Comparison of ENCODE assay signal across 16 mouse cellular contexts in genomic region chr13:42328576-42328975, GRCm38 (mm10). TPM values are rescaled to one million over a fixed set of nuclear protein-coding genes. Genes with fewer than 3 reads are reported as not detected.
A peak's percentile ranks its signal among the peaks of the same experiment; 100 is the strongest.
DNase-seq lines count a peak whose midpoint lies in the region; ATAC-seq and TF ChIP-seq lines count a peak whose summit lies in the region.
"Had no signal": no experiment of that assay in that cellular context is flagged by ENCODE, and none has a peak within 500 bp of the region (broad histone marks: within the 10 kb centered on the region; RNA-seq: fewer than 3 reads in every experiment).

No protein-coding gene starts in this region.

- no peaks in the 10 kb centered on the region for H3K36me3 ChIP-seq in stomach, postnatal 0 days (ENCODE audit: control insufficient read depth, insufficient read depth, low read length)
- no peaks in the 10 kb centered on the region for H3K36me3 ChIP-seq in forebrain, embryonic 10.5 days (replicated peaks)
- H3K36me3 ChIP-seq: embryonic facial prominence, embryonic 13.5 days; limb, embryonic 13.5 days; midbrain, embryonic 12.5 days; neural tube, embryonic 13.5 days had no signal

- TF ChIP-seq CTCF in stomach, postnatal 0 days (IDR thresholded peaks at IDR 0.05; ENCODE audit: low read depth): no peak

- 50% methylated on average over 2 of the region's 2 CpGs for WGBS in stomach, postnatal 0 days
- WGBS in forebrain, embryonic 10.5 days: 82% methylated on average over 2 of the region's 2 CpGs

- no peak for TF ChIP-seq EP300 in stomach, postnatal 0 days (optimal IDR thresholded peaks at IDR 0.05)

- no peaks in the 10 kb centered on the region for H3K27me3 ChIP-seq in stomach, postnatal 0 days (ENCODE audit: control insufficient read depth, insufficient read depth, low read length)
- H3K27me3 ChIP-seq in forebrain, embryonic 10.5 days (ENCODE audit: poor library complexity, severe bottlenecking): no peaks in the 10 kb centered on the region
- H3K27me3 ChIP-seq: embryonic facial prominence, embryonic 13.5 days; limb, embryonic 13.5 days; midbrain, embryonic 12.5 days; neural tube, embryonic 13.5 days had no signal

- no peaks in the 10 kb centered on the region for H3K4me1 ChIP-seq in stomach, postnatal 0 days (replicated peaks; ENCODE audit: control insufficient read depth, insufficient read depth)
- no peaks in the 10 kb centered on the region for H3K4me1 ChIP-seq in forebrain, embryonic 10.5 days
- H3K4me1 ChIP-seq: embryonic facial prominence, embryonic 13.5 days; limb, embryonic 13.5 days; midbrain, embryonic 12.5 days; neural tube, embryonic 13.5 days had no signal

- H3K4me3 ChIP-seq in stomach, postnatal 0 days (ENCODE audit: low read depth, low read length): no peak overlapping the region
- H3K4me3 ChIP-seq in forebrain, embryonic 10.5 days: no peak overlapping the region
- H3K4me3 ChIP-seq: embryonic facial prominence, embryonic 13.5 days; limb, embryonic 13.5 days; midbrain, embryonic 12.5 days; neural tube, embryonic 13.5 days had no signal

- ATAC-seq in granulocyte monocyte progenitor cell, adult 5-6 weeks (replicated peaks; ENCODE audit: poor library complexity, severe bottlenecking): peak; percentile 95
- ATAC-seq in stomach, postnatal 0 days (ENCODE audit: low FRiP score, low TSS enrichment): peak; percentile 94
- ATAC-seq in erythroid progenitor cell, adult 5-6 weeks (replicated peaks; ENCODE audit: low FRiP score, poor library complexity, severe bottlenecking): no peak

- H3K9ac ChIP-seq in stomach, postnatal 0 days (ENCODE audit: low read length): no peak overlapping the region
- H3K9ac ChIP-seq: embryonic facial prominence, embryonic 13.5 days; limb, embryonic 13.5 days; midbrain, embryonic 12.5 days; neural tube, embryonic 13.5 days had no signal

- no peak overlapping the region for H3K27ac ChIP-seq in stomach, postnatal 0 days (replicated peaks)
- H3K27ac ChIP-seq in forebrain, embryonic 10.5 days: no peak overlapping the region
- H3K27ac ChIP-seq: embryonic facial prominence, embryonic 13.5 days; kidney, postnatal 0 days; limb, embryonic 13.5 days; midbrain, embryonic 12.5 days; neural tube, embryonic 13.5 days had no signal

- no peak overlapping the region for H3K4me2 ChIP-seq in stomach, postnatal 0 days (replicated peaks; ENCODE audit: low read depth)
- H3K4me2 ChIP-seq: embryonic facial prominence, embryonic 13.5 days; limb, embryonic 13.5 days; midbrain, embryonic 12.5 days; neural tube, embryonic 13.5 days had no signal

- DNase-seq in lung, postnatal 36 days: peak; percentile 32
- DNase-seq in lung, postnatal 10 days: no peak
- peak; percentile 48 for DNase-seq in adipocyte (ENCODE audit: low spot score)
- no peak for DNase-seq in stomach, postnatal 0 days (ENCODE audit: low spot score)
- no peak for DNase-seq in forebrain, embryonic 10.5 days (ENCODE audit: extremely low spot score, low spot score)
- no peak for DNase-seq in frontal cortex, postnatal 10 days (ENCODE audit: low spot score in 2 of 2)
- DNase-seq: cerebellum, postnatal 25 days; lung, adult 2 months; thymus, adult 2 months had no signal

- H3K9me3 ChIP-seq in stomach, postnatal 0 days (ENCODE audit: control insufficient read depth, low read length): no peaks in the 10 kb centered on the region
- H3K9me3 ChIP-seq in forebrain, embryonic 10.5 days: peaks cover 5% of the 10 kb centered on the region; the same call in 1 of the 2 replicates
- H3K9me3 ChIP-seq: midbrain, embryonic 12.5 days had no signal

RNA-seq across cellular contexts. Expression of gene Edn1, which starts 27.3 kb away (rescaled TPM):
- not detected in 2 replicates for total RNA-seq in granulocyte monocyte progenitor cell, adult 5-6 weeks (2014; fragmentation: Nextera tagmentation)
- total RNA-seq in granulocyte monocyte progenitor cell, adult 5-6 weeks (2017): not detected in 2 replicates
- 14.3 and 14.9 TPM in 2 replicates for polyA plus RNA-seq in stomach, postnatal 0 days (2015; fragmentation: Nextera tagmentation; extraction: Ambion mirVana)
- not detected in 2 replicates for total RNA-seq in erythroid progenitor cell, adult 5-6 weeks (2015; ENCODE audit: low replicate concordance)
- total RNA-seq in erythroid progenitor cell, adult 5-6 weeks (2017; ENCODE audit: low replicate concordance): not detected in 2 replicates
- polyA plus RNA-seq in forebrain, embryonic 10.5 days (2016; fragmentation: Nextera tagmentation; extraction: Ambion mirVana): 0.90 and 0.94 TPM in 2 replicates

Comparison
In these comparisons a context has a peak if more than half of its experiments do, and no peak if none do; other contexts are left out.
1. DNase-seq: peak in lung, postnatal 36 days (single experiment) and adipocyte (single experiment); none in lung, postnatal 10 days (single experiment), stomach, postnatal 0 days (single experiment), forebrain, embryonic 10.5 days (single experiment) and frontal cortex, postnatal 10 days (0 of 2).